Mouse (Mus musculus): ENCODE data around the gene Zfp93. TPM values are rescaled to one million over a fixed set of nuclear protein-coding genes. Genes with fewer than 3 reads are reported as not detected.

Zfp93 gene
- 6.2 and 9.2 TPM in 2 replicates for polyA plus RNA-seq (2014; fragmentation: Nextera tagmentation; extraction: Ambion mirVana)

GRCm38 (mm10) chr7:24270288-24270672, at the start of gene Zfp93:
Zfp93 (plus strand) TSS chr7:24270420.
- peak; percentile 96 for DNase-seq (ENCODE audit: low spot score)
- H3K4me3 ChIP-seq (ENCODE audit: low read depth, low read length), result peak within 1 kb of the TSS; percentile 63
- H3K4me2 ChIP-seq (ENCODE audit: low read depth, low read length), result peak within 1 kb of the TSS; percentile 76
- 0% methylated on average over 11 of the region's 12 CpGs for WGBS
- peaks cover 19% of the 10 kb centered on the region for H3K36me3 ChIP-seq (ENCODE audit: control insufficient read depth, insufficient read depth, low read length)
- no peaks in the 10 kb centered on the region for H3K27me3 ChIP-seq (replicated peaks; ENCODE audit: control insufficient read depth, insufficient read depth, low read length)
- no peak within 1 kb of the TSS for H3K27ac ChIP-seq (replicated peaks; ENCODE audit: low read depth, low read length)
- ATAC-seq (ENCODE audit: low read depth), result peak; percentile 95
- H3K4me1 ChIP-seq (ENCODE audit: control insufficient read depth, insufficient read depth, low read length), result peaks cover 4% of the 10 kb centered on the region; the same call in 1 of the 2 replicates
- peak within 1 kb of the TSS; percentile 75 for H3K9ac ChIP-seq (ENCODE audit: low read depth, low read length)
- no peaks in the 10 kb centered on the region for H3K9me3 ChIP-seq (ENCODE audit: control insufficient read depth, low read length)

- H3K4me3 ChIP-seq (ENCODE audit: low read depth, low read length), result peak within 1 kb of the TSS; percentile 60
- H3K36me3 ChIP-seq (ENCODE audit: control insufficient read depth, insufficient read depth, low read length), result 0 out of 2 replicates have a peak, but pooled peaks cover 5% of the 10 kb centered on the region
- peak; percentile 96 for ATAC-seq (ENCODE audit: low read depth)
- no peak within 1 kb of the TSS for H3K27ac ChIP-seq (replicated peaks; ENCODE audit: low read depth, low read length)
- H3K4me1 ChIP-seq (ENCODE audit: control insufficient read depth, insufficient read depth, low read length), result 0 out of 2 replicates have a peak, but pooled peaks cover 6% of the 10 kb centered on the region
- H3K27me3 ChIP-seq (replicated peaks; ENCODE audit: control insufficient read depth, insufficient read depth, low read length), result no peaks in the 10 kb centered on the region
- no peaks in the 10 kb centered on the region for H3K9me3 ChIP-seq (ENCODE audit: control insufficient read depth, low read length)
- WGBS, result 7% methylated on average over 23 of the region's 28 CpGs
- peak within 1 kb of the TSS; percentile 72 for H3K4me2 ChIP-seq (ENCODE audit: low read depth, low read length)
- DNase-seq (ENCODE audit: low spot score), result peak; percentile 86
- H3K9ac ChIP-seq (ENCODE audit: low read depth, low read length), result peak within 1 kb of the TSS; percentile 66
These were observed 33.0 kb upstream of the Zfp93 start, which contains the start of gene Zfp109 for GRCm38 (mm10) chr7:24237040-24237791. Zfp109 (minus strand) TSS chr7:24237560.

- no peak overlapping the region for H3K27ac ChIP-seq (replicated peaks; ENCODE audit: low read depth, low read length)
- H3K36me3 ChIP-seq (ENCODE audit: control insufficient read depth, insufficient read depth, low read length), result 0 out of 2 replicates have a peak, but pooled peaks cover 5% of the 10 kb centered on the region
- H3K27me3 ChIP-seq (replicated peaks; ENCODE audit: control insufficient read depth, insufficient read depth, low read length), result no peaks in the 10 kb centered on the region
- peak overlapping the region; percentile 57 for H3K4me3 ChIP-seq (ENCODE audit: low read depth, low read length)
- H3K9me3 ChIP-seq (ENCODE audit: control insufficient read depth, low read length), result no peaks in the 10 kb centered on the region
- peak overlapping the region; percentile 70 for H3K4me2 ChIP-seq (ENCODE audit: low read depth, low read length)
- WGBS, result 58% methylated on average over 9 of the region's 9 CpGs
- peak; percentile 45; the same call in 1 of the 2 replicates for ATAC-seq (ENCODE audit: low read depth)
- H3K9ac ChIP-seq (ENCODE audit: low read depth, low read length), result peak overlapping the region; percentile 48; the same call in 1 of the 2 replicates
- DNase-seq (ENCODE audit: low spot score), result no peak
- peaks cover 4% of the 10 kb centered on the region; the same call in 1 of the 2 replicates for H3K4me1 ChIP-seq (ENCODE audit: control insufficient read depth, insufficient read depth, low read length)
These were observed 16.2 kb upstream of the Zfp93 start for GRCm38 (mm10) chr7:24253779-24254615.

GRCm38 (mm10) chr7:24254633-24255474, 15.4 kb upstream of the Zfp93 start, which contains the start of gene Zfp108:
Zfp108 (plus strand) TSS chr7:24254794.
- Histone ChIP-seq H3K4me3 (ENCODE audit: low read depth, low read length) (peak within 1 kb of the TSS; percentile 57), H3K4me2 (ENCODE audit: low read depth, low read length) (peak within 1 kb of the TSS; percentile 70), H3K27me3 (replicated peaks; ENCODE audit: control insufficient read depth, insufficient read depth, low read length) (no peaks in the 10 kb centered on the region), H3K36me3 (ENCODE audit: control insufficient read depth, insufficient read depth, low read length) (0 out of 2 replicates have a peak, but pooled peaks cover 9% of the 10 kb centered on the region), H3K9ac (ENCODE audit: low read depth, low read length) (peak within 1 kb of the TSS; percentile 76), H3K27ac (replicated peaks; ENCODE audit: low read depth, low read length) (no peak within 1 kb of the TSS), H3K9me3 (ENCODE audit: control insufficient read depth, low read length) (no peaks in the 10 kb centered on the region), H3K4me1 (ENCODE audit: control insufficient read depth, insufficient read depth, low read length) (peaks cover 4% of the 10 kb centered on the region; the same call in 1 of the 2 replicates)
- ATAC-seq (ENCODE audit: low read depth), result peak; percentile 94
- WGBS, result 14% methylated on average over 21 of the region's 21 CpGs
- peak; percentile 97 for DNase-seq (ENCODE audit: low spot score)

GRCm38 (mm10) chr7:24259306-24259999, 10.8 kb upstream of the Zfp93 start:
- 91% methylated on average over 13 of the region's 13 CpGs for WGBS
- Histone ChIP-seq H3K27ac (replicated peaks; ENCODE audit: low read depth, low read length) (no peak overlapping the region), H3K27me3 (replicated peaks; ENCODE audit: control insufficient read depth, insufficient read depth, low read length) (no peaks in the 10 kb centered on the region), H3K9me3 (ENCODE audit: control insufficient read depth, low read length) (no peaks in the 10 kb centered on the region), H3K4me2 (ENCODE audit: low read depth, low read length) (no peak overlapping the region), H3K9ac (ENCODE audit: low read depth, low read length) (no peak overlapping the region), H3K4me1 (ENCODE audit: control insufficient read depth, insufficient read depth, low read length) (peaks cover 4% of the 10 kb centered on the region; the same call in 1 of the 2 replicates), H3K36me3 (ENCODE audit: control insufficient read depth, insufficient read depth, low read length) (peaks cover 33% of the 10 kb centered on the region), H3K4me3 (ENCODE audit: low read depth, low read length) (no peak overlapping the region)
- DNase-seq (ENCODE audit: low spot score), result no peak
- ATAC-seq (ENCODE audit: low read depth), result no peak

GRCm38 (mm10) chr7:24260000-24260312, 10.3 kb upstream of the Zfp93 start:
- H3K9me3 ChIP-seq (ENCODE audit: control insufficient read depth, low read length), result no peaks in the 10 kb centered on the region
- H3K36me3 ChIP-seq (ENCODE audit: control insufficient read depth, insufficient read depth, low read length), result peaks cover 33% of the 10 kb centered on the region
- H3K4me1 ChIP-seq (ENCODE audit: control insufficient read depth, insufficient read depth, low read length), result peaks cover 4% of the 10 kb centered on the region; the same call in 1 of the 2 replicates
- H3K27ac ChIP-seq (replicated peaks; ENCODE audit: low read depth, low read length), result no peak overlapping the region
- ATAC-seq (ENCODE audit: low read depth) (no peak), DNase-seq (ENCODE audit: low spot score) (no peak)
- 89% methylated on average over 4 of the region's 4 CpGs for WGBS
- no peak overlapping the region for H3K4me2 ChIP-seq (ENCODE audit: low read depth, low read length)
- no peak overlapping the region for H3K9ac ChIP-seq (ENCODE audit: low read depth, low read length)
- no peaks in the 10 kb centered on the region for H3K27me3 ChIP-seq (replicated peaks; ENCODE audit: control insufficient read depth, insufficient read depth, low read length)
- H3K4me3 ChIP-seq (ENCODE audit: low read depth, low read length), result no peak overlapping the region

GRCm38 (mm10) chr7:24268176-24269155, 1.8 kb upstream of the Zfp93 start:
- Histone ChIP-seq H3K36me3 (ENCODE audit: control insufficient read depth, insufficient read depth, low read length) (peaks cover 1% of the 10 kb centered on the region; the same call in 1 of the 2 replicates), H3K9me3 (ENCODE audit: control insufficient read depth, low read length) (no peaks in the 10 kb centered on the region), H3K4me1 (ENCODE audit: control insufficient read depth, insufficient read depth, low read length) (peaks cover 4% of the 10 kb centered on the region; the same call in 1 of the 2 replicates), H3K9ac (ENCODE audit: low read depth, low read length) (no peak overlapping the region), H3K27me3 (replicated peaks; ENCODE audit: control insufficient read depth, insufficient read depth, low read length) (no peaks in the 10 kb centered on the region), H3K4me2 (ENCODE audit: low read depth, low read length) (no peak overlapping the region), H3K27ac (replicated peaks; ENCODE audit: low read depth, low read length) (no peak overlapping the region), H3K4me3 (ENCODE audit: low read depth, low read length) (no peak overlapping the region)
- no peak for ATAC-seq (ENCODE audit: low read depth)
- 70% methylated on average over 24 of the region's 24 CpGs for WGBS
- DNase-seq (ENCODE audit: low spot score), result no peak

All from embryonic facial prominence, embryonic 14.5 days (tissue).